Mouse (Mus musculus): ENCODE measurements around the gene Lmf1.

Gene Lmf1

GRCm38 (mm10) chr17:25568206-25568605 is 10.7 kb upstream of the Lmf1 start:
- DNase-seq (ENCODE audit: low read depth), result no peak

DNA sequence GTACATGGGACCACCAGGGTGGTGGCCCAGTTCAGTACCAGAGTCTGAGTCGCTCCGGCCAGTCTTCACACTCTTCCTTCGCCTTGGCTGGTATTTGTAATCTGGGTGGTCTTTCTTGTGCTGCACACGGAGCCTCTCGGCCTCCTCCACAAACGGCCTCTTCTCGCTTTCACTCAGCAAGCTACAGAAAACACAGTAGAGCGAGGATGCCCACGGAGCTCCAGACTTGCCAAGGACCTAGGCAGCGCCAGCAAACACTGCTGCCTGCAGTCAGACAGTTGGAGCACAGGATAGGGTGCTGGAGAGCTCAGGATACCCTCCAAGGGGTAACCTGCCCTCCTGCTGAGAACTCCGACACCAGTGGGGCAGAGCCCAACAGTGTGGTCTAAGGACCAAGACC is 10.0 kb upstream of the Lmf1 start:
- DNase-seq (ENCODE audit: low read depth), result no peak

DNA sequence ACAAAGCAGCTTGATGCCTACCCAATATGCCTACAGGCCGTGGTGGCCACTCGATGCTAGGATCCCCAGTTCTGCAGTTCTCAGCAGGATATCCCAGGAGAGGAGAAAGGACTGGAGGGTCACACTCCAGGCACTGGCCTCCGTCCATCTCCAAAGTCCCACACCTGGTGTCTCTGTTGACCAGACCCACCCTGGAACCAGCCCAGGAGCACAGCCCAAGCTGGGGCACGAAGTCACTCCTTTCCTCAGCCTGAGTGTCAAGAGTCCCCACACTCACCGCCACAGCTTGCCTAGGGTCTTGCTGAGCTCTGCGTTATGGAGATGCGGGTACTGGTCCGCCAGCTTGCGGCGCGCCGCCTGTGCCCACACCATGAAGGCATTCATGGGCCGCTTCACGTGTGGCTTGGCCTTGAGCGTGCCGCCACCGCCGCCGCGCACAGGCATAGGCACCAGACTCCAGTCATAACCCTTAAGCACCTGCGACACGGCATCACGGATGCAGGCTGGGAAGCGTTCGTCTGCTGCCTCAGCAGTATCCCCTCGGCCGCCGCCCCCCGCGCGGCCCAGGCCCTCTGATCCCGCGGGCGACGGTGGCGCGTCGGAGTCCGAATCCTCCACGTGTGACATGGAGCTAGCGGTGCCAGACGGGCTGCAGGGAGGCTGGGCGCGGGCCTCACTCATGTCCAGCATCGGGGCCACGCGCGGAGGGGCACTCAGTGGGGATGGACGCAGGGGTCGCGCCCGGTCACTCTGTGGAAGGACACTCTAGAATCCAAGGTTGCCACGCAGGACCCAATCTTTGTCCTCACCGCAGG is 8.8 kb upstream of the Lmf1 start:
- no peak for DNase-seq (ENCODE audit: low read depth)

GRCm38 (mm10) chr17:25570648-25571452 is 8.0 kb upstream of the Lmf1 start, which contains the start of gene Sox8:
Gene Sox8, minus strand, starts transcription at chr17:25570686.
- DNase-seq (ENCODE audit: low read depth), result peak; percentile 70

- DNase-seq (ENCODE audit: low read depth), result no peak
Measured at GRCm38 (mm10) chr17:25571453-25571820, 7.4 kb upstream of the Lmf1 start.

- no peak for DNase-seq (ENCODE audit: low read depth)
Measured at GRCm38 (mm10) chr17:25575208-25575971, 3.5 kb upstream of the Lmf1 start.

DNA sequence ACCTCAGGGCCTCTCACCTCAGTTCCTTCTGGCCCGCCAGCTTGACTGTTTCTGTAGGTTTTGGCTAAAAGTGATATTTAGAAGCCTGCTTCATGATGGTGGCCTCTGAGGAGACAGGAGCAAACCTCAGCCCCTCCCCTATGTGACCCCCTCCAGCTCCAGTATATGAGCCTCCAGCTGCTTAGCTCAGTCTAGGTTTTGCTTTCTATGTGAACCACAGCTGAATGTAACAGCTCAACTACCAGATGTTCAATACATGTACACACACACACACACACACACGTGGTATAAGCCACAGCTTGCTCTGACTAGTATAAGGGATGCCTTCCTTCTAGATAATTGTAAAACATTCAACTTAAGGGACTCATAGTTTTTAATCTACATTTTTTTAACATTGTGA is 2.9 kb upstream of the Lmf1 start:
- DNase-seq (ENCODE audit: low read depth), result no peak

GRCm38 (mm10) chr17:25577263-25577662 is 1.6 kb upstream of the Lmf1 start:
- DNase-seq (ENCODE audit: low read depth), result no peak

GRCm38 (mm10) chr17:25577702-25578101 is 1.2 kb upstream of the Lmf1 start:
- no peak for DNase-seq (ENCODE audit: low read depth)

DNA sequence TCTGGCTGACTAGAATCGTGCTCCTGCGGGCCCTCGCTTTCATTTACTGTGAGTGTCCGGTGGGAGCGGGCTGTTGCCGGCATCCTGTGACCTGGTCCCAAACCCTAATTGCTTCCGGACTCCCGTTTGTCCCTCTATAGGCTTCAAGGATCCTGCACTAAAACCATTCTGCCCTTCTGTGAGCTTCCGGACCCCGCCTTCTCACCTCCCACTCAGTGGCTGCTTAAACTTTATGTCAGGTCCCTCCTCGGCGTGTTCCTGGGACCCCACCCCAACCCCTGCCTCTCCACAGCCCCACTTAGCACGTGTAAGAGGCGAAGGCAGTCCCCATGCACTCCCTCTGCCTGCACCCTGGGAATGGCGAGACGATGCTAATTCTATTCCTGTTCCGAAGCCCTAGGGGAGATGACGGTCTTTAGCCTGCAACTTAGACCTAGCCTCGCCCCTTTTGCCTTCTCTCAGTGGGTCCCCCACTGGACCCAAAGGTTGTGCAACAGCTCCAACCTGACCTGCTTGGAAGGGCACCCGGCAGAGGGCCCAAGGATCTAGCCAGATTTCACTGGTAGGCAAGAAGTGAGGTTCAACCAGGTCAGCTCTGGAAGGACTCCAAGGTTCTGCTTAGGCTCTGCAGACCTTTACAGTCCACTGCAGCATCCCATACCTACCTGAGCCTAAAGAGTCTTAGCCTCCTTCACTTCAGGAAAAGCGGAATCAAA is 605 bp downstream of the Lmf1 start:
- DNase-seq (ENCODE audit: low read depth), result no peak

- no peak for DNase-seq (ENCODE audit: low read depth)
Measured at GRCm38 (mm10) chr17:25582076-25582475, 3.2 kb downstream of the Lmf1 start.

DNA sequence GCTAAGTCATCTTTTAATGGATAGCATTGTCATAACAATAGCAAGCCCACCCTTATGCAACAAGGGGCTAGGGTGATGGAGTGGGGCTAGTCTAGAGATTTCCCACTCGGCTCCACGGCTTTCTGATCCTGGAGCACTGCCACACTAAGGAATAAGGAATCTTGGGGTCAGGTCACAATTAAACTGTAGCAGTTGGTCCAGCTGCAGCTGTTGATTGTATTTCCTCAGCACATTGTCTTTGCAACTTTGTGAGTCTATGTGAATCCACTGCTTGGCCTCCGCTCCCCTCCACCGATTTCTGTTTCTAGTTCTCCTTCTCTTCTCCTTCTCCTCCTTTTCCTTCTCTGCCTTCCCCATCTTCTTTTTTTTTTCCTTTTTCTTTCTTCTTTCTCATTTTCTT is 4.2 kb downstream of the Lmf1 start:
- DNase-seq (ENCODE audit: low read depth), result no peak

DNA sequence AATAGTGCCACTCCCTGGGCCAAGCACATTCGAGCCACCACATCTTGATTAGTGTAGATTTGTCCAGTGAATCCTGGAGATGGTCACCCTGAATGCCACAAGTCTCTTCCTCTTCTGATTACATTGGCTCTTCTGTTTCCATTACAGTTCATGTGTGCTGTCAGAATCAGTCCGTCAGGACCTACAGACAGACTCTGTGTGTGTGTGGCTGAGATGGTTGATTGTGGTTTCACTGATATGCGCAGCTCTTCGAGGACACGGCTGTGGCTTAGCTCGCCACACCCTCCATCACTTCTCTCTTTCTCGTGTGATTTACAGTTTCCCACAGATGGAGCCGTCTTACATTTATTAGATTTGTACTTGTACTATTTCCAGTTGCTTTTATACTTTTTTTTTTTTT is 5.0 kb downstream of the Lmf1 start:
- peak; percentile 28 for DNase-seq (ENCODE audit: low read depth)

DNA sequence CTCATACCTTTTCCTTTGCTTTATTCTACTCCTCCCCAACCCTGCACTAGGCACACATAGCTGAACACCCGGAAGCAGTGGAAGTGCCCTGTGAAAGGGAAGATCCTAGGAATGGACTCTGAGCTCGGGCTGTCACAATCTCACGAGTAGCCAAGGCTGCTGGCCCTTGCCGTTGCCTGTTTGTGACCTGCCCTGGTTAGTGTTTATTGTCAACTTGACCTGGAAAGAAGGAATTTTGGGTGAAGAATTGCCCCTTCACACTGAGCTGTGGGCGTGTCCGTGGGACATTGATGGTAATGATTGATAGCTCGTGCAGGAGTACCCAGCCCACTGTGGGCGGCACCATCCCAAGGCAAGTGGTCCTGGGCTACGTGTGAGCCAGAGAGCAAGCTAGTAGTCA is 5.8 kb downstream of the Lmf1 start:
- DNase-seq (ENCODE audit: low read depth), result no peak

DNA sequence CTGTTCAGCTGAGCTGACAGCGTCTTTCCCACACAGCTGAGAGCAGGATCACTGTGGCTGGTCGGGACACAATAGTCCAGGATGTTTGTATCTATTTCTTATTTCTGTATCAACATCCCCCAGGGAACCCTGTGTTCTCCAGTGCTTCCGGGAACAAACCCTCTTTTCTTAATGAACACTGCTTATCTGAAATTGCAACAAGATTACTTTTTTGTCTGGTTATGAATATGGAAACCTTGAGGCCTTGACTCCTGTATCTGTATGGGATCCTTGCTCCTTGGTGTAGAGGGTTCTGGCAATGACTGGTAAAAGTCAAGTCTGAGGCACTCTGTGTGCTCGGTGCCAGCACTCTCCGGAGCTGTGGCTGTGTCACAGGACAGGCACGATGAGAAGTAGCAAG is 11.2 kb downstream of the Lmf1 start:
- DNase-seq (ENCODE audit: low read depth), result no peak

DNA sequence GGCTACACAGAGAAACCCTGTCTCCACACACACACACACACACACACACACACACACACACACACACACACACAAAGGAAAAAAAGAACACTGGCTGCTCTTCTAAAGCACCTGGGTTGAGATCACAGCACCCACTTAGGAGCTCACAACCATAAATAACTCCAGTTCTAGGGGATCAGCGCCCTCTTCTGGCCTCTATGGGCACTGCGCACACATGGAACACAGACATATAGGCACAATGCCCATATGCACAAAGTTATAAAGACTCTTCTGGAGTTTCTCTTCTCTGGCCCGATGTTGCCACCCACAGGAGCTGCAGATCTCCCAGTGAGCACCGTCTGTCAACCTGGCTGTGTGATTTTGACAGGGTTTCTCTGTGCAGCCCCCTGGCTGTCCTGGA is 12.1 kb downstream of the Lmf1 start:
- no peak for DNase-seq (ENCODE audit: low read depth)

- no peak for DNase-seq (ENCODE audit: low read depth)
Measured at GRCm38 (mm10) chr17:25592336-25592735, 13.5 kb downstream of the Lmf1 start.

GRCm38 (mm10) chr17:25593411-25594261 is 14.8 kb downstream of the Lmf1 start:
- DNase-seq (ENCODE audit: low read depth), result no peak

GRCm38 (mm10) chr17:25595495-25595894 is 16.6 kb downstream of the Lmf1 start:
- no peak for DNase-seq (ENCODE audit: low read depth)

DNA sequence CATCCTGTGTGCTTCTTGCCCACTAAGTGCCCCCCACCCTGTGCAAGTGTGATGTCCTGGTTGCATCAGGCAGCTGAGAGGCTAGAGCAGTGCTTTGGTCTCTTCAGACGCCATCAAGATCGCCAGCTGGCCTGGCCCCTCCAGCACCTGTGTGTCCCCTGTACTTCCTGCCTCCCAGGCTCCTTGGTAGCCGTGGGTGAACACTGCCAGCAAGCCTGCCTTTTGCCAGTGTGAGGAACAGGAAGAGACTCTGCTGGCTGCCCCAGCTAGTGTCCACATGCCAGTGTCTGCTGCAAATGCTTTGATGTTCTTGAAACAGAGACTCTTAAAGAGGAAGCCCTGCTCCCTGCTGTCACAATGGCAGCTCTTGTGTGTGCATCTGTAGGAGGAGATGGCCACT is 18.7 kb downstream of the Lmf1 start:
- no peak for DNase-seq (ENCODE audit: low read depth)

GRCm38 (mm10) chr17:25602366-25602765 is 23.5 kb downstream of the Lmf1 start:
- no peak for DNase-seq (ENCODE audit: low read depth)
